Mouse (Mus musculus) ES-Bruce4 (cell line): ENCODE measurements around the gene Wdsub1.

ENCODE experiments used
- CTCF ChIP-seq: IDR thresholded peaks from one replicate; pipeline ENCODE4 v1.8.1; 2011; ENCODE audit warnings: low read depth, low read length
- EP300 ChIP-seq: IDR thresholded peaks from 2 replicates; pipeline ENCODE4 v1.6.1; 2011; ENCODE audit warnings: low read depth, low read length; ENCODE audit not compliant: insufficient read depth
- POLR2A ChIP-seq: IDR thresholded peaks from one replicate; pipeline ENCODE4 v1.8.1; 2011; ENCODE audit warnings: low read length; ENCODE audit not compliant: insufficient read depth

DNA sequence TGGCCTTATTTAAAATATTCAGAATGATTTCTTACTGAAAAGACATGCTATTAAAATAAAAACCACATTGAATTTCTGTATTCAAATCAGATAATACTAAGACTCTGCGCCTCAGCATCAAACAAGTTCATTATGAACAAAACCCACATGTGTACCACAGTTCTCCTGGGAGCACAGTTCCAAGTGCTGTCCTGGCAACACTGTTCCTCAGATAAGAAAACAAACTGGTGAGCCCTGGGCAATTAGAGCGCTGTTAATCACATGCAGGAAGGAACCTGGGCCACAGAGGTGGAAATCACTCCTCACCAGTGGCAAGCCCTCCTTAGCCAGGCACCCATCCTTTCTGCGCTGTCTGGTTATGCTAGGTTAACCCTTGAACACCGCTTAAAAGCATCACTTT lies 5.1 kb downstream of the Wdsub1 start:
- TF ChIP-seq POLR2A (no peak), CTCF (no peak), EP300 (no peak)
